Mouse (Mus musculus) macrophage (primary cell): ENCODE results near the gene Sirt5. TPM values are rescaled to one million over a fixed set of nuclear protein-coding genes. Genes with fewer than 3 reads are reported as not detected.
A peak's percentile ranks its signal among the peaks of the same experiment; 100 is the strongest.

Source experiments
- H3K27ac ChIP-seq: fragments of 350-480 bp; formaldehyde crosslinking; 2 replicates; pipeline ENCODE4 v1.9.0; 2021
- H3K36me3 ChIP-seq: fragments of 350-480 bp; formaldehyde crosslinking; 2 replicates; pipeline ENCODE4 v1.9.0; 2021; ENCODE audit errors: inconsistent target
- H3K4me3 ChIP-seq: fragments of 350-480 bp; formaldehyde crosslinking; 2 replicates; pipeline ENCODE4 v1.9.0; 2021; ENCODE audit errors: inconsistent target
- H3K79me2 ChIP-seq: fragments of 350-480 bp; formaldehyde crosslinking; 2 replicates; pipeline ENCODE4 v1.9.0; 2021; ENCODE audit errors: inconsistent target
- WGBS: methylation state at CpG from one replicate; pipeline ENCODE4 v1.1.7; 2026; ENCODE audit warnings: inconsistent platforms; ENCODE audit not compliant: missing documents; 5-methylcytosine and 5-hydroxymethylcytosine counted together
- polyA plus RNA-seq: library from polyadenylated mRNA; stranded (reverse); fragments of 250-400 nt; gene quantifications from 3 replicates; pipeline ENCODE4 v1.2.4, GENCODE M21; 2018; ENCODE audit warnings: inconsistent platforms
- total RNA-seq, 78 experiments: library from RNA; depleted of rRNA; stranded (reverse); fragments of 250-400 nt; gene quantifications; 1 replicate in 9 of 78; 2 replicates in 24 of 78; 3 replicates in 43 of 78; 4 replicates in 2 of 78; pipeline ENCODE4 v1.2.4; 2018; ENCODE audit warnings: inconsistent platforms in 56 of 78

The Sirt5 gene
- 10 to 100 TPM in 15 of 26 experiments, 1 to 10 TPM in 11; 1.6 to 38.5 (median 12.1) TPM for total RNA-seq (2018; cell fraction: chromatin; rRNA removed)
- total RNA-seq (2018; cell fraction: cytosol; rRNA removed), result 1 to 10 TPM; 1.9 to 6.0 (median 4.2) TPM
- total RNA-seq (2018; cell fraction: nucleus; rRNA removed), result 10 to 100 TPM in 11 of 26 experiments, 1 to 10 TPM in 15; 2.0 to 28.9 (median 8.9) TPM
- 4.2 to 6.8 TPM (median 4.5 TPM) in 3 replicates for polyA plus RNA-seq

DNA sequence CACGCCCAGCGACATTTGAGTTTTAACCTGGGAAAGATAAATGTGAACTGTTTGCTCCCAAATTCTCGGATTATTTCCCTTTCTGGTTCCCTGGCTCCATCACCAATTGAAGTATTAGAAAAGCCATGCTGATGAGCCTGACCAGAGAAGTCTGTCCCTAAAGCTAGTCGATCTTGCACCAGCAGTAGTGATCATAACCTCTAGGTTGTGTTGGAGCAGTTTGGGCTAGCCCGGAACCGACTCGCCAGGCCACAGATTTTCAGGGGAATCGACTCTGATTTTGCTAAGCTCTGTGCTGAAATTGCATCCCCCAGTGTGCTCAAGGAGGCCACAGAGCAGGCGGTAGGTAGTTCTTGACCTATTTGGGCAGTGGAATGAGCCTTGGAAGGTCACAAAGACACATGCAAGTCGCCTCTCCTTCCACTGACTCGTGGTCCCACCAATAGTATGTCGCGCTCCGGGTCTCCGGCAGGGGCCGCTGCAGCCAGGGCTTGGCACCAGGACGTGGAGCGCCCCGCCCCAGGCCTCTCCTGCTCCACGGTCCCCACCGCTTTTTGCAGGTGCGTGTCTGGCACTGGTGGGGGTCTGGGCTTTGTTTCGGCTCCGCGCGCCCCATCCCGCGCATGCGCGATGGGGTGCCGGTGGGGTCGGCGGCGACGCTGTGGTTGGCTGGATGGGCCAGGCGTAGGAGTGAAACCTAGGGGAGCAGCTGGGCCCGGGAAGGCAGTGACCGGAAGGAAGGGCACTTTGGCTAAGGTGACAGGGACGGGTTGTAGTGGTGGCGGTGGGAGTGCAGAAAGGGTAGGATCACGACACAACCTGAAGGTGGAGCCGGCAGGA, at the start of gene Sirt5:
Gene Sirt5, plus strand, starts transcription at position 512 of the 840 bp plus-strand sequence.
- 15% methylated on average over 42 of the region's 42 CpGs for WGBS
- Histone ChIP-seq H3K4me3 (peak within 1 kb of the TSS; percentile 64), H3K79me2 (no peaks in the 10 kb centered on the region), H3K27ac (no peak within 1 kb of the TSS), H3K36me3 (no peaks in the 10 kb centered on the region)

DNA sequence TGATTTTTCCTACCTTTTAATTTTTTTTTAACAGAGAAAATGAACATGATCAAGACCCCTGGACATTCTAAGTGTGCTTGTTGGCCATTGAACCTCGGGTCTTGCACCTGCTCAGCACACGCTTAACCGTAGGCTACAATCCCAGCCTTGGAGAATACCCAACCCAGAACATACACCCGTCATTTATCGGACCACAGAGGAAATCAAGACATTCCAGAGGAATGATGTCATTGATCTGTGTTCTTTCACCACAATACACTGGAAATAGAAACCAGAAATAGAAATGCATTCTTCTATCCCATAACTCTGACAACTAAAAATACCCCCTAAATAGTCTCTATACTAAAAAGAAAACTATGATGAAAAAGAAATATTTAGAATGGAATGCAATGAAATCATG, 47.9 kb upstream of the Sirt5 start:
- H3K79me2 ChIP-seq, result no peaks in the 10 kb centered on the region
- no peaks in the 10 kb centered on the region for H3K36me3 ChIP-seq
- WGBS, result 97% methylated on average over 5 of the region's 5 CpGs
- no peak overlapping the region for H3K27ac ChIP-seq
- H3K4me3 ChIP-seq, result no peak overlapping the region

DNA sequence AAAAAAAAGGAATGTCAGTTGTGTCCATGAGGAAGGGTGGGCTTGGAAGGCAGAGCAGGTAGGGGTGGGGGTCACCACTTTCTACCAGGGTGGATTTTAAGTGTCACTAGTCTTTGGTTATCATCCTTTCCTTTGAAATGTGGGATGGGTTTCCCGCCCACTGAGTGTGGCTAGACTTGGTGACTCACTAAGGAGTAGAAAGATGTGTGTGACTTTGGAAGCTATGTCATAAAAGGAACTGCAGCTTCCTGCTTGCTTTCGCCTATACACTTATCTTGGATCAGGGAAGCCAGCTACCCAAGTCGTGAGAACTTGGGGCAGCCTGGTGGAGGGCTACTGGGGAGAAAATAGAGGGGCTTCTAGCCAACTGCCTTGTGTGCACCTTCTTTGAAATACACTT, 45.9 kb upstream of the Sirt5 start:
- H3K36me3 ChIP-seq, result no peaks in the 10 kb centered on the region
- no peaks in the 10 kb centered on the region for H3K79me2 ChIP-seq
- WGBS, result 22% methylated on average over 3 of the region's 3 CpGs
- H3K27ac ChIP-seq, result no peak overlapping the region
- H3K4me3 ChIP-seq, result no peak overlapping the region

DNA sequence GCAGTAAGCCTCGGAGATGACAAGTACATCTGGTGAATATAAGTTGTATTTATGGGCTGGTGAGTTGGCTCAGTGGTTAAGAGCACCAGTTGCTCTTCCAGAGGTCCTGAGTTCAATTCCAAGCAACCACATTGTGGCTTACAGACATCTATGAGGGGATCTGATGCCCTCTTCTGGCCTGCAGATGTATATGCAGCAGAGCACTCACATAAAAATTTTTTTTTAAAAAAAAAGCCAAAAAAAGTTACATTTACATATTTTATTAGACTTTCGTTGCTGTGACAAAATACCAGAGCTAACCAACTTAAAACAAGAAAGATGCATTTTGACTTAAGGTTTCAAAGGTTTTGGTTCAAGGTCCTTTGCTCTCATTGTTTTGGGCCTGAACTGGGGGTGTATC, 43.8 kb upstream of the Sirt5 start:
- H3K36me3 ChIP-seq, result no peaks in the 10 kb centered on the region
- no peak overlapping the region for H3K4me3 ChIP-seq
- 86% methylated on average over 2 of the region's 2 CpGs for WGBS
- H3K79me2 ChIP-seq, result no peaks in the 10 kb centered on the region
- H3K27ac ChIP-seq, result no peak overlapping the region

DNA sequence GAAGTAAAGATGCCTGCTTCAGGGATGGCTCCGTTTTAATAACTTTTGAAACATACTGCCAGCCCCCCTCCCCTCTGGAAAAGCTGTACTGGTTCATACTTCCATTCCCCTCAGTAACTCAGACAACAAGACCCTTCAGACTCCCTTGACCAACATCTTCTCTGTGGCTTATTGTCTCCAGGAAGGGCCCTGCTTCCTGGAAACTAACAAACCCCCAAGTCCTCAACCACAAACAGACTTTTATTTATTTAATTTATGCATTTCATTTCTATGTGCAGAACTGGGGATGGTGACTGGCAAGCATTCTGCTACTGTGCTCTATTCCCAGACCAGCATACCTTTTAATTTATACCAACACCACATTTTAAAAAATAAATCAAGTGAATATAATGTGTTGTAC, 39.9 kb upstream of the Sirt5 start:
- WGBS, result 20% methylated on average over 1 of the region's 1 CpGs
- H3K36me3 ChIP-seq, result no peaks in the 10 kb centered on the region
- H3K4me3 ChIP-seq, result no peak overlapping the region
- H3K79me2 ChIP-seq, result no peaks in the 10 kb centered on the region
- H3K27ac ChIP-seq, result no peak overlapping the region

DNA sequence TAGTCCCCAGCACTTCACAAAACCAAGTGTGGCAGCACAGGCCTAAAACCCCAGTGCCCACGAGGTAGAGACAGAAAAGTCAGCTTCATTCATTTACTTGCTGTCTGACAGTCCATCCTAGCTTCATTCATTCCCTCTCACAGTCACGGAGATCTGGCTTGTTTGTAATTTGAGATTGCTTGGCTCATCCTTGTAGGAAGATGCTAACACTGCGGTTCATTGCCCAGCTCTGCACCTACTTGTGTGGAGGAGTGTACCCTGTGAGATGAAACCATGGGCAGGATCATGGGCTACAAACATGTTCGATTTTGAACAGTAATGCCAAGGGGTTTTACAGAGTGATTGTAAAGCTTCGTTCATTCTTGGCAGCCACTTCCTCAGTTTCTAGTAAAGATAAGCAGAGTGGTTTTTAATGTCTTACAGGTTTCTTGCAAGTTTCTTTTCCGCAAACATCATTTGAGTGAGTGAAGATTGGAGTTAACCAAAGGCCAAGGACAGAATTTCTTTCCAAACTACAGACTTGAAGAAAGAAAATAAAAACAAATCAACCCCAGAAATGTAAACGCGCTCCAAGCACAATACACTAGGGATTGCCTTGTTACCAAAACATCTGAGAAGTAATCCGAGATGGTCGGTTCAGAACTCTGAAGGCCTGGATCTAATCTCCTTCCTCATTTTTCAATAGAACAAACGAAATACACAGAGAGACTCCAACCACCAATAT, 33.4 kb upstream of the Sirt5 start:
- no peak overlapping the region for H3K27ac ChIP-seq
- no peaks in the 10 kb centered on the region for H3K79me2 ChIP-seq
- no peak overlapping the region for H3K4me3 ChIP-seq
- H3K36me3 ChIP-seq, result no peaks in the 10 kb centered on the region
- WGBS, result 52% methylated on average over 11 of the region's 11 CpGs

DNA sequence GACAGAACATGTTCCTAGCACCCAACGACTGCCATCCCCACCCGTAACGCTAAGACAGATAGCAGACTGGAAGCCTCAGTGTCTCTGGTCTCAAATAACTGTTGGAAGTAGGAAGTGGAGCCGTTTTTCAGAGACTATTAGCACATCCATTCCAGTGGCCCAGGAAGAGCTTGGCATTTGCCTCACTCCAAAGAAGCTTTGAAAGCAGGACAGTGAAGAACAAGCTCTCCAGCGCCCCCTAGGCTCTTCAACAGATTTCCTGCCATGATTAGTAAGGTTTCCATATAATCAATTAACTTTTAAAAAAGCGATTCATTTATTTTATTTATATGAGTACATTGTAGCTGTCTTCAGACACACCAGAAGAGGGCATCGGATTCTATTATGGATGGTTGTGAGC, 32.7 kb upstream of the Sirt5 start:
- WGBS, result 36% methylated on average over 6 of the region's 7 CpGs
- Histone ChIP-seq H3K27ac (no peak overlapping the region), H3K36me3 (no peaks in the 10 kb centered on the region), H3K4me3 (no peak overlapping the region), H3K79me2 (no peaks in the 10 kb centered on the region)

DNA sequence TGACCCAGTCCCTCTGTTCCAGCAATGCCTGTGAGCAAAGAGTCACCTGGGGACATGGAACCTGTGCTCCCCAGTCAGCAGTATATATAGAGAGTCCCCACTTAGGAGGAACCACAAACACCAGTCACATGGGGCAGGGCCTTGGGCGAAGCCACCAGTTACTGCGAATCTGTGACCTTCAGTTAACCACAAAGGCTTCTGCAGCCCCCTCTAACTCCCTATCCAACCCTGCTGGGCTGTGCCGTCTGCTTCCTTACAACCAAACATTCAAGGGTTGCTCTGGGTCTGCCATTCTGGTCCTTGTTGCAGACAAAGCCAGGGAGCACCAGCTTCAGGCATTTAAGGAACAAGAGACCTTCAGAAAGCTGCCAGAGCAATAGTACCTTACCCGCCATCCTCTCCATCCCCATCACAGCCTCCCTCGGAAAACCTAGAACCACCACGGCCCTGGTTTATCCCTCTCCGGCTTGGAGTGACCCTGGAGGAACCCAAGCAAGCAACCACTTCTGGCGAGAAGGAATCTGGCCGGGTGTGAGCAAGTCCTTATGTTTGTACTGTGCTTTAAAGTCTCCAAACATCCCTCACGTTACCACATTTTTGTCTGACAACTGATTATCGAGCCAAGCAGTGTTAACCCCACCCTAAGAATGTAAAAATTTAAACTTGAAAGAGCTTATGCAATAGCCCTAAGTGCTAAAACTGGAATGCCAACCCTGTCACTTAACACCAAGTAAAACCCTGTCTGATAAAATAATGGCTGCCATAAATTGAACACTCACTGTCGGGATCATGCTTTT, 28.7 kb upstream of the Sirt5 start:
- Histone ChIP-seq H3K27ac (no peak overlapping the region), H3K4me3 (no peak overlapping the region), H3K36me3 (no peaks in the 10 kb centered on the region), H3K79me2 (no peaks in the 10 kb centered on the region)
- 72% methylated on average over 12 of the region's 12 CpGs for WGBS

DNA sequence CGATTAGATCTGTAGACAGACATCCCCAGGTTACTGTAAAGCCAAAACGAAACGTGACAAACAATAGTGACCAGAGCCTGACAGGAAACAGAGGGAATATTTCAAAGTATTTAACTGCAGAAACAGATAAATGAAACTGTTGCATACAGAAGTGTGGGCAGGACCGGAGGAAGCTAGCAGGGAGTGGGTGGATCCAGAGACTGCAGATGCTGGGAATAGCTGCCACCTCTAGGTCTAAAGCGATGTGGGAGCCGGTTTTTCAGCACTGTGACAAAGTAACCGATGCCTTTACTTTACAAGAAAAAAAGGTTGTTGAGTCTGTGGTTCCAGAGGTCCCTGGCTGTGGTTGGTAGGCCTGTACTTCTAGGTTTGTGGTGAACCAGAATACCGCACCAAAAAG, 27.3 kb upstream of the Sirt5 start:
- Histone ChIP-seq H3K79me2 (no peaks in the 10 kb centered on the region), H3K27ac (no peak overlapping the region), H3K36me3 (no peaks in the 10 kb centered on the region), H3K4me3 (no peak overlapping the region)
- 75% methylated on average over 8 of the region's 8 CpGs for WGBS

DNA sequence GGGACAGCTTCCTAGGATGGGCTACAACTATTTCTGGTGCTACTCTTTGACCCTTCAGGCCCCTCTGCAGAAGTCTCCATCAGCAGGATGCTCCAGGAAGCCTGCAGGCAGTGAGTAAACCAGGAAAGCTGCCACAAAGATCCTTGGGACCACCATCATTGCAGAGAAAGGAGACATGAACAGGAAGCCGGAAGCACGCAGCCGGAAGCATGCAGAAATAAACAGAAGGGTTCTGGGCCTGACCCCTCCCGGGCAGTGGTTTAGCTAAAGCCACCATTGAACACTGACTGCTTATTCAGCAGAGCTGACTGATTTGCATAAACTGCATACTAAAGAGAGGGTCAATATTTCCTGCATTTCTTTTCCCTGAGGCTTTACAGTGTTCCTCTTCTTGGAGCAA, 26.7 kb upstream of the Sirt5 start:
- H3K27ac ChIP-seq, result no peak overlapping the region
- no peaks in the 10 kb centered on the region for H3K36me3 ChIP-seq
- H3K79me2 ChIP-seq, result no peaks in the 10 kb centered on the region
- 89% methylated on average over 4 of the region's 4 CpGs for WGBS
- H3K4me3 ChIP-seq, result no peak overlapping the region

DNA sequence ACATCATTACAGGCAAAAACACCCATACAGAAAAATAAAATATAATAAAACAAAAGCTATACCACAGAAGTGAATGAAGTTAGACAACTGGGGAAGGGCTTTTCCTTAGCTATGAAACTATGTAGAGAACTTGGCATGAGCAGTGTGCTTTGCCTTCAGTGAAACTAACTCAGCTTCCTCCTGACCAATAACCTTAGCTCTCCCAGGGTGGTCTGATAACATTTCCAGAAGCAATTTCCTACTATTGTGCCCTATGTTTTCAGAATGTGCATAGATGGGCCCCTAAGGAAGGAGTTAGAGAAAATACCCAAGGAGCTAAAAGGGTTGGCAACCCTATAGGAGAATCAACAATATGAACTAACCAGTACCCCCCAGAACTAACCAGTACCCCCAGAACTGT, 18.5 kb upstream of the Sirt5 start:
- Histone ChIP-seq H3K4me3 (no peak overlapping the region), H3K79me2 (no peaks in the 10 kb centered on the region), H3K27ac (no peak overlapping the region), H3K36me3 (no peaks in the 10 kb centered on the region)

DNA sequence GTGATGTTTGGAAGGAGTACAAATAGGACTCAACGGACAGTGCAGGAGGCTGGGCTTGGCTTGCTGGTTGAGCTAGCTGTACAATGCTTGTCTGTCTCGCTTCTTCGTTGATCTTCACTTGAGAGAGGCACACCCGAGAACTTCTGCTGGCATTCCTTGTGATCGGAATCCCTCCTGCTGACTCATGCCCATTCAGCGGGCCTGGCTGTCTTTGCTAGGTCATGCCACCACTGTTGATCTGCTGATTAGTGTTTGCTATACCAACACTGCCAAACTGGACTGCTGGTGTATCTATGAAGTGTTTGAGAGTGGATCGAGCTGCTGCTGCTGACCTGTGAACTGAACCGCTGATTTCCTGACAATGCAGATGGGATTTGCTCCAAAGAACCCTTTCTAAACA, 15.9 kb upstream of the Sirt5 start:
- H3K4me3 ChIP-seq, result no peak overlapping the region
- 92% methylated on average over 8 of the region's 8 CpGs for WGBS
- no peak overlapping the region for H3K27ac ChIP-seq
- H3K36me3 ChIP-seq, result no peaks in the 10 kb centered on the region
- H3K79me2 ChIP-seq, result no peaks in the 10 kb centered on the region

DNA sequence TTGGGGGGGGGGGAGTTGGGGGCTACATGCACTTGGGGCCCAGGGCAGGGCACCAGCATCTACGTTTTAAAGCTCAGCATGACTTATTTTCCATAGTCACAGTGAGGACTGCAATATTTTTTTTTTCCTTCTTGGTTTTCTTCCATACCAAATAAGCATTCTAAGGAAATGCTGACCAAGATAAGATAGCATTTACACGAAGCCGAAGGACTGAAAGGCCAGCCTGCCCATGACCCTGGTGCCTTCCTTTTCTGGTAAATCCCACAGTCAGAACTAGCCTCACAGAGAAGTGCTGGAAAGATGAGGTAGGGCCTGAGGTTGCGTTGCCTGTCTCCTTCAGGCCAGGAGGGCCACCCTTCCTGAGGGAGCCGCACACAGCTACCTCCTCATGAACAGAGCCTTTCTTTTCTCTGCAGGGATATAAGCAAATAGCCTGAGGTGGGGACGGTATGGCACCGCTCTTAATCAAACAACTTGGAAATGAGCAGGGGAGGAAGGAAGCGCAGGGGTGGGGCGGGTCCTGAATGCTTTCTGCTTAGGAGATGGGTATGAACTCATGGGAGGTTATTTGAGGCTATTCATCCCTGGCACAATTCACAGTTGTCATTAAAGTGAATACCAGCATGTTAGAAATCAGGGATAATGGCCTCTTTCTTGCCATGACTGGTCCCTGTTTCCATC, 14.7 kb upstream of the Sirt5 start:
- 84% methylated on average over 9 of the region's 9 CpGs for WGBS
- Histone ChIP-seq H3K4me3 (no peak overlapping the region), H3K79me2 (no peaks in the 10 kb centered on the region), H3K27ac (no peak overlapping the region), H3K36me3 (no peaks in the 10 kb centered on the region)

DNA sequence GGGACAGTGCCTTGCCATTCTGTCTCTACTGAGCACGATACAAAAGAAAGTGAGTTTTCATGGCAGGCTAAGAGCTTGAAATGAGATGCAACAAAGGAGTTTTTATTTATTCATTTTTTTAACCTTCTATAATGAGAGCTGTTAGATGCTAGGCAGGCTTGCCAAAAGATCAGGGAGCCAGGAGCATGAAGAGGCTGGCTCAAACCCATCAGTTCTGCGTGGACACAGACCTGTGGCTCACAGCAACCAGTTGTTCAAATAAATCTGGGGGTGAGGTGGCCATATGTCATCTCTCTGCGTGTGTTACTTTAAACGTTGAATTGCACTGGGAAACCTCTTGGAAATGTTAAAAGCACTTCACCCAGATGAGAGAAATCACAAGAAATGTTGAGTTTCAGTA, 11.9 kb upstream of the Sirt5 start:
- no peak overlapping the region for H3K27ac ChIP-seq
- 93% methylated on average over 4 of the region's 4 CpGs for WGBS
- no peaks in the 10 kb centered on the region for H3K79me2 ChIP-seq
- H3K36me3 ChIP-seq, result no peaks in the 10 kb centered on the region
- H3K4me3 ChIP-seq, result no peak overlapping the region
